Mouse (Mus musculus) cerebellum, postnatal 10 days (tissue): Measurements from ENCODE around the gene Tpst2.

Experiments used
- DNase-seq, 2 experiments: peaks; one replicate each; pipeline ENCODE4 v3.0.0; 2021; ENCODE audit warnings: mixed read lengths in 2 of 2

Tpst2 gene

DNA sequence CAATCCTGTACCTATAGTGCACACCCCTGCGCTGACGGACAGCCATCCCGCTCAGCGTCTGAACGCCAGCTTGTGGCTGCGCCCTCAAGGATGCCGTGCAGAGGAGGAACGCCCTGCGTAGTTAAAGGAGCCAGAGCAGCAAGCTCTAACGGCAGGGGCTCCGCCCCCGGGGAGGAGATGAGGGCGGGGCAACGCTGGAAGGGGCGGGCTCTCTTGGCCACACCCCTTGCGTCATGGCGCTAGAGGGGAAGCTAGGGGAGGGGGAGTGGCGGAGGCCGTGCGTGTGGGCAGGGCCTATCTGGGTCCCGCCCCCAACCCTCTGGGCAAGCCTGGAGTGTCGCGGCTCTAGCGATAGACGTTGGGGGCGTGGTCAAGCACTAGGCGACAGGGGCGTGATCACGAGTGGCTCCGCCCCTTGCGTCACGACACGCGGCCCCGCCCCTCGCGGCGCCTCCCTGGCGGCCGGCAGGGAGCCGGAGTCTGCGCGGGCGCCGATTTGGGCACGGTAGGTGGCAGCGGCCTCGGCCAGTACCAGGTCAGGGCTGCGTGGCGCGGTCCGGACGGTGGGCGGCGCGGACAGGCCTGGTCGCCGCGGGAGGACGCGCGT, at the start of gene Tpst2:
Gene Tpst2 (plus strand): TSS at position 425 of the 607 bp plus-strand sequence.
- DNase-seq = peak; percentile 100

- DNase-seq = peak; percentile 72 to 75
These were observed 49.1 kb upstream of the Tpst2 start for GRCm38 (mm10) chr5:112227354-112227753.

DNA sequence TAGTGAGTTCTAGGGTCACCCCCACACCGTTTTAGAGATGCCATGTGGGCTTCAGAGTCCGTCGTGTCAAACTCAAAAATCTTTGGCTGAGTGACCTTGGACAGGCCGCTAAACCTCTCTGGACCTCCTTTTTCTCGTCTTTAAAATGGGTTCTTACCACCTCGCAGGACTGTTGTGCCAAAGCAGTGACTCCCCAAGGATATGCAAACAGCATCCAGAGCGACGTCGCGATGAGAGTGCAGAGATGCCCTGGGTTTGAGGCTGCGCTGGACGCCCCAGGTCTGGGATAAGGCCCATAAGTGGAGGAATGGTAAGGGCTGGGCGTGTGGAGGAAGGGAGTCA, 48.6 kb upstream of the Tpst2 start:
- no peak for DNase-seq

GRCm38 (mm10) chr5:112228240-112229076, 48.0 kb upstream of the Tpst2 start:
- DNase-seq = peak; percentile 87 to 91

- DNase-seq = no peak
These were observed 40.7 kb upstream of the Tpst2 start for GRCm38 (mm10) chr5:112235806-112236205.

DNA sequence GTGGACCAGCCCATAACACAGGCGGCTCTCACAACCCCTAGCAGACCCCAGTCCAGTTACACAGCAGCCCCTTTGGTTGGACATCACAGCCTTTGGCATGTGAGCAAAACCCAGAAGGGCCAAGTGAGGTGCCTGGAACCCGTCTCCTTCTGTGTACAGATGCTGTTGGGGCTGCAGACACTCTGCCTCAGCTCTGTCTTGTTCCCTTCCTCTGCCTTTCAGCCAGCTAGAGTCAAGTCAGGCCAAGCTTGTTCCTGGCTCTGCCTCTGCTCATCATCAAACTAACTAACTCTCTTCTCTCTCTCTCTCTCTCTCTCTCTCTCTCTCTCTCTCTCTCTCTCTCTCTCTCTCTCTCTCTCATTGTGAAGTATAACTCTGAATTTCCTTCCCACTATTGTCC, 39.9 kb upstream of the Tpst2 start:
- DNase-seq = no peak

DNA sequence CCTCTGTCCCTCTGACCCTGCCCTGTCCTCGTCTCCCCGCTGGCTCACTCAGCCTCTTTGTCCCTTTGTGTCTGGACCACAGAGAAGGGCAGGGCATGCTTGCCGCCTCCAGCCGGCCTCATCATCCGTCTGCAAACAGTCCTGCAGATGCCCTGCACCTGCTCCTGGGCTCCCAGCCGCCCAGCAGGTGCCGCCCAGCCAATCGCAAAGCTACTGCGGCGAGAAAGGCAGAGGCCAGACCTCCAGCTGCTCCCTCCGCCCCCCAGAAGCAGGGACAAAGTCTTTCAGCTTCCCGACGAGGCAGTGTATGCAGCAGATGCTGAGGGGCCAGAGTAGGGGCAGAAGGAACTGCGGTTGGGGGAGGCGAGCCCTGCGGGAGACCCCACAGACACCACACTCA, 39.1 kb upstream of the Tpst2 start:
- DNase-seq = peak; percentile 81 to 89

GRCm38 (mm10) chr5:112237866-112238570, 38.5 kb upstream of the Tpst2 start:
- DNase-seq = peak; percentile 72 to 76

DNA sequence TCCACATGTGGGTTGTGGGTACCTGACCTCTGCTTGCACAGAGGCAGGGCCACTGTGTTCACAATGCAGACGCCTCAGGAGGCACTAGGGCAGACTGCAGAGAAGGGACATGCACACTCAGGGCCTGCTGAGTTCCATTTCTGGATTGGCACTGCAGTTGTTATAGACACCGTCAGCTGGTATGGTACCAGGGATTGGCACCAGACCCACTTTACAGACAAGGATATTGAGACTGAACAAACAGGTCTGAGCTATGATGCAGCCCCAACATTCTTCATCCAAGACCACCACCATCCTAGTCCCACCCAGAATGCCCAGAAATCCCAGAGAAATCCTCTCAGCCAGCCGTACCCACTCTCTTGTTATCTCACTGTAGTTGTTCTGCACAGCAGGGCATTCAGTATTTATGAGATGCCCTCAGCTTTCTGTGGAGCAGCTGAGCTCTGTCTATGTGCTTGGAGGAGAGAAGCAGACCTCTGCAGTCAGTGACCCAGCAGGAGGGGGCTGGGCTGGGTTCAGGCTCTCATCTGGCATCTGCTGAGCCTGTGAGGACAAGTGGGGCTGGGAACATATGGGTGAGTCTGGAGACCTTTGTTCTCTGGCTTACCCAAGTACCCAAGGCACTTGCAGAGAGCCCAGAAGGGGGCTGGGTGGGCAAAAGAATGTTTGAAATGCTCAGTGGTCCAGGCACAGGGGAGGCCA, 37.6 kb upstream of the Tpst2 start:
- peak; percentile 62 to 81 for DNase-seq

DNA sequence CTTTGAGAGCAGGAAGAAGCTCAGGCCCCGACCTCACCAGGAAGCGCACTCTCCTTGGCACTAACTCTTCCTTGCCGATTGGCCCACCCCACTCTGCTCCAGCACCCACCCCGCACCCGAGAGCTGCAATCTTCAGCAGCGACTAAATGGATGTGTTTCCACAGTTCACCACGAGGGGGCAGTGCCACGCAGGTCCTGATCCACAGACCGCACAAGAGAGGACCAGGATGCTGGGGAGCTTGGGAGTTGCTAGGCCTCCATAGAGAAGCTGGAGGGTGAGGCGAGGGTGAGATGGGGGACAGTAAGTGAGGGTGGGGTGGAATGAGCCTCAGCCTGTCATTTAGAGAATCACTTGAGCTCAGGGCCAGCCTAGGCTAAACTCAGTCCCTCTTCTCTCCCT, 35.7 kb upstream of the Tpst2 start:
- DNase-seq = peak; percentile 95 to 97

DNA sequence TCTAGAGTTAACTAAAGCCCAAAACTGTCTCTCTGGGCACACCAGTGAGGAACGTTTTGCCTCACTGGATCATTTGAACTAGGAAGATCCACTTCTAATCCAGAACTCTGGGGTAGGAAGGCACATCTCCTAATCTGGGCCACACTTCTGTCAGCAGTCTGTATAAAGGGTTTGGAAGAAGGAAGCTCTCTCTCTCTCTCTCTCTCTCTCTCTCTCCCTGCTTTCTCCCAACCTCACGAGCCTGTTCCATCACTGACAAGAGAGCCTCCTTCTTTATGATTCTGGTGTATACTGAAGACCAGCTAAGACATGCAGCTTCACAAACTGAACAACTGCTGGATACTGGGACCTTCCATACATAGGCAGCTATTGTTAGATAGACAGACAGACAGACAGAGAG, 34.6 kb upstream of the Tpst2 start:
- no peak for DNase-seq

DNA sequence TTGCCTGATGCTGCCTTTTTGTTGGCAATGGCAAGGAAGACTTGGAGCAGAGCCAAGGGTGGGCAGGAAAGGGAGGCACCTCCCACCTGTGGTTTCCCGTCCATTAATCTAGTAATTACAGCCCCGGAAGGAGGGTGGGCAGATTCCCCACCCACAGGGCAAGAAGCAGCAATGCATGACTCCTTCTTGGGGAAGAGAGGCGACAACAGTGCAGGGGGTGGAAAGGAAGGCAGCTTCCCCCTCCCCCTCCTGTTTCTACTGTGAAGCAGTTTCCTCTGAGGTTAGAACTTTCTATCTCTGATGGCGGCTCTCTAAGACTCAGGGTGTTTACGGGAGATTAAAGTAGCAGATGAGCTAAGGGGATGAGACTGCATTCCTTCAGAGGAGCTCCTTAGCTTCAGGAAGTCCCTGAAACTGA, 34.1 kb upstream of the Tpst2 start:
- DNase-seq = no peak

DNA sequence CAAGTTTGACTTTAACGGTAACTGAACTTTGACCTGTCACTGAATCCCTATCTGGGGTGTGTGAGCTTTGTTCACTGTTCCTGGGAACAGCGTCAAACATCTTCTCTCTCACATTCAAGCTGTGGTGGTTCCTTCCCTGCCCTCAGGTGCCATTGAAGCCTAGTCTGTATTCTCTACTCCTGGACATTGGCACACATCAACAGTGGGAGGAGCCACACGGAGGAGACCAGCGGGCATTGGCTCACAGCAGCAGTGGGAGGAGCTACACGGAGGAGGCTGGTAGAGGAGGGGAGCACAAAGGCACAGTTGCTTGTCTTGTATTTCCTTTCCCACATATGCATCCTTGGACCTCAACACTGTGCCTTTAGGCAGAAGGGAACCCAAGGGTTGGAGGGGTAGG, 33.5 kb upstream of the Tpst2 start:
- no peak for DNase-seq

DNA sequence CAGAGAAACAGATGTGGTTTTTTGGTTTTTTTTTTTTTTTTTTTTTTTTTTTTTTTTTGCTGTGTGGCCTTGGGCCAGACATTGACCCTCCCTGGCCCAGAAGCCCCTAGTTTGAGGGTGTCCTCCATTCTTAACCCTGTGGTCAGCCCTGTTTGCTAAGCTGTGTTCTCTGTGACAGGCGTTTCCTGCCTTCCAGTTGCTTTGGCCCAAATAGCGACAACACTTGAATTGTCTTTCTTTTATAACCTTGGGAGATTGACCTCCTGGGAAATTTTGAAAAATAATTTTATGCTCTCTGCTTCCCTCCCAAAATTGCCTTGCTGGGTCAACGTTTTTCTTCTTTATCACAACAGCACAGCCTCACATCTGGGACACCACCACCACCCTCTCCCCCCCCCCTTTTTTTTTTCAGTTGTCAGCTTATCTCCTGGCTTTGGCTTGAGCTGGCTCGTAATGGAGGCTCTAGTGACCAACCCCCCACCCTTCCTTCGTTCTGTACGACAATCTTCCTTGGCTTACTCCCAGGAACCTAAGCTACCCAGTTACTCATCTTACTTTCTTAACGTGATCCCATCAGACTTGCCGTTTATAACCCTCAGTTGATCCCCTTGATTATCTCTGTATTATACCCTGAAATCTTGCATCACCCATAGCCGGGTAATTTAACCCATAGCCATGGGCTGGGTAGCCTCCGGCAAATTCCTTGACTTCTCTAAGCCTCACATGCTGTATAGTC, 32.8 kb upstream of the Tpst2 start:
- no peak for DNase-seq

DNA sequence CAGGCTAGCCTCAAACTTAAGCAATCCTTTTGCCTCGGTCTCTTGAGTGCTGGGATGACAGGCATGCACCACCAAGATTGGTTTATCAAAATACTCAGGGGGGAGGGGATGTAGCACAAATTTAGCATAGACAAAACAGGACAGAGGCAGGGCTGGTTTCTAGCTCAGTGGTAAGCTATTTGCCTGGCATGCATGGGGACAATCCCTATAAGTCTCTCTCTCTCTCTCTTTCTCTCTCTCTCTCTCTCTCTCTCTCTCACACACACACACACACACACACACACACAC, 32.3 kb upstream of the Tpst2 start:
- DNase-seq = no peak

- DNase-seq = no peak
These were observed 31.4 kb upstream of the Tpst2 start for GRCm38 (mm10) chr5:112244890-112245615.

DNA sequence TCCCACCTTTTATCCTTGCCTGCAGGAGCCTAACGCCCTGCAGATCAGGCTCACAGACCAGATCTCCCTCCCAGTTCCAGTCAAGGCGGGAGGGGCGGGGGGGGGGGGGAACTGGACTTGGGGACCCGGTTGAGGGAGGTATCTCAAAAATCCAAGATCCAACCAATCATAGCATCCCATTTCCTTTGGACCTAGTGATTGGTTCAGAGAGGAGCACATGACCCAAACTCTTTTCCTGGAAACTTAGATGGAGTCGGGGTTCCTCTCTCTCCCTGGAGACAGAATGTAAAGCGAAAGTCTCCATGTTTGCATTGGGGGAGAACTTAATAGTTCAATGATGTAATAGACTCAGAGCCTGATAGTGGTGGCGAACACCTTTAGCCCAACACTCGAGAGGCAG, 29.1 kb upstream of the Tpst2 start:
- DNase-seq = no peak

- DNase-seq = no peak
These were observed 27.4 kb upstream of the Tpst2 start for GRCm38 (mm10) chr5:112249106-112249505.

DNA sequence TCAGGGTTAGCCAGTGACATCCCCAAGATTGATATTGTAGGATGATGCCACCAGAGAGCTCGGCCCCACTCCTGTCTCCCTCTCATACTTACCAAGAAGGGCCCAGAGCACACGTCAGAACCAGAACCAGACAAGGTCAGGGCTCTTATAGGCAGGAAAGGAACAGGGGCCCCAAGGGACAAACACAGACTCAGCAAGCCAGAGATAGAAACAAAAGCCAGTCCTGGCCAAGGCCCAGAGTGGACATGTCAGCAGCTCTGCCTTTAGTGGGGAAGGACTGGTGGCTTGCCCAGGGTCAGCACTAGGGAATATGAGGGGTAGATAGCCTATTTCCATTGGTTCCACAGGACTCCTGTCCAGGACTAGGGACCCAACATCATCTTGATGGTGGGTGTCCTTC, 24.1 kb upstream of the Tpst2 start, which contains the start of gene Cryba4:
Gene Cryba4 (minus strand): TSS at position 119 of the 400 bp plus-strand sequence.
- DNase-seq = no peak

- no peak for DNase-seq
These were observed 23.3 kb upstream of the Tpst2 start for GRCm38 (mm10) chr5:112253169-112253568.

- DNase-seq = peak; percentile 66 to 75
These were observed 22.1 kb upstream of the Tpst2 start for GRCm38 (mm10) chr5:112254282-112254806.

DNA sequence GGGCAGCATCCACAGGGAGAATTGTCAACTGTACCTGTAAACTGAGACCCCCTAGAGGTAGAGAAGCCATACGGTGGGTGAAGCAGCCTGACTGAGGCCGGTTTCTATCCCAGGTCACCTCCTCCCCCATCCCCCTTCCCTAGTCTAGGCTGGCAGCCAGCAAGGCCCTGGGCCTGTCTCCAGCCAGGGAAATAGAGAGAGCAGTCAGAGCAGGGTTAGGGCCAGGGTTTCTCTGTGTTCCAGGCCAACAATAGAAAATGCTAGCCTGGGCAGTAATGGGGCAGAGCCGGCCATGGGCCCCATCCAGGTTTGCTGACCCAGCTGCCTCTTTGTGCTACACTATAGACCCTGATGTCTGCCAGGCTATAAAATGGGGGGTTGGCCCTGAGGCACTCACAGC, 21.1 kb upstream of the Tpst2 start, which contains the start of gene Crybb1:
Gene Crybb1 (plus strand): TSS at position 390 of the 400 bp plus-strand sequence.
- peak; percentile 90 to 95 for DNase-seq
